Mouse (Mus musculus) myocyte (in vitro differentiated cells): ENCODE measurements at regions not wholly inside any gene's neighbourhood (a gene's known extent, or its start where the extent isn't known, plus 50 kb on each side); places are given as distances from the start of the nearest gene placed in this dataset.

Experiments
- CEBPB ChIP-seq: IDR thresholded peaks from 2 replicates; pipeline ENCODE4 v1.6.1; 2011; ENCODE audit warnings: mild to moderate bottlenecking, moderate library complexity; ENCODE audit not compliant: poor library complexity, insufficient read depth, severe bottlenecking
- E2F4 ChIP-seq: IDR thresholded peaks from one replicate; pipeline ENCODE4 v1.6.1; 2011; ENCODE audit warnings: mild to moderate bottlenecking, control low read depth, moderate library complexity; ENCODE audit not compliant: insufficient read depth
- MAX ChIP-seq: IDR thresholded peaks from one replicate; pipeline ENCODE4 v1.6.1; 2011; ENCODE audit warnings: low read depth, mild to moderate bottlenecking, control low read depth
- MYOD1 ChIP-seq, 3 experiments: IDR thresholded peaks; one replicate each; pipeline ENCODE4 v1.6.1; 2011; ENCODE audit warnings: control low read depth in 2 of 3, low read depth in 2 of 3, mild to moderate bottlenecking in 2 of 3, moderate library complexity in 1 of 3; ENCODE audit not compliant: insufficient read length in 2 of 3, control insufficient read depth in 1 of 3
- POLR2A ChIP-seq: IDR thresholded peaks from one replicate; pipeline ENCODE4 v1.6.1; 2011; ENCODE audit warnings: low read depth, mild to moderate bottlenecking, control low read depth, moderate library complexity; ENCODE audit not compliant: insufficient read length
- POLR2AphosphoS2 ChIP-seq: IDR thresholded peaks from one replicate; pipeline ENCODE4 v1.6.1; 2011; ENCODE audit warnings: low read depth, control low read depth; ENCODE audit not compliant: insufficient read length
- SRF ChIP-seq: IDR thresholded peaks from one replicate; pipeline ENCODE4 v1.6.1; 2011; ENCODE audit warnings: low read depth; ENCODE audit not compliant: control insufficient read depth, insufficient read length
- TCF12 ChIP-seq: IDR thresholded peaks from one replicate; pipeline ENCODE4 v1.6.1; 2011; ENCODE audit warnings: mild to moderate bottlenecking, control low read depth; ENCODE audit not compliant: poor library complexity, insufficient read depth, severe bottlenecking
- USF1 ChIP-seq: IDR thresholded peaks from one replicate; pipeline ENCODE4 v1.6.1; 2011; ENCODE audit warnings: low read depth, mild to moderate bottlenecking, control low read depth, moderate library complexity

DNA sequence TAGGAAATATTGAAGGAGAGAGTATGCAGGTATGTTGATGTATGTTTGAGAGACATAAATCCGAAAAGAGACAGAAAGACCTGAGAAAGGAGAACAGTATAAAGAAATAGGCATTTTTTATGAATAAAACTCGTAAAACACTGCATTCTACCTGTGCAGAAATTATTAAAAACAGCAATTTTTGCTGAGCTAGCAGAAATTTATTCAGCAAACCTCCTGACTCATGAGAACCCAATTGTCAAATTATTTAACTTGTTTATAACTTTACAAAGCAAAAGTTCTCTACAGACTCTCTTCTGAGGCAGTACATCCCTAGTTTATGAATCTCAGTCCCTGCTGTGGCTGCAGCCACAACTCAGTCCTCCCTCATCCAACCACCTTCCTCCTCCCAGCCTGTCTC lies 191.0 kb upstream of the Noct start:
- TF ChIP-seq TCF12 (no peak), POLR2A (no peak), USF1 (no peak), MAX (no peak), POLR2AphosphoS2 (no peak), CEBPB (no peak), E2F4 (no peak), SRF (no peak), MYOD1 (IDR thresholded peaks at IDR 0.05; ENCODE audit: control insufficient read depth in 1 of 3, insufficient read length in 2 of 3, low read depth in 2 of 3) (no peak)
